Comparison of ENCODE assay signal across 9 mouse cellular contexts in genomic region chr12:99329301-99330257, GRCm38 (mm10).
DNase-seq lines count a peak whose midpoint lies in the region; ATAC-seq and TF ChIP-seq lines count a peak whose summit lies in the region.
"Had no signal": no experiment of that assay in that cellular context is flagged by ENCODE, and none has a peak within 500 bp of the region (broad histone marks: within the 10 kb centered on the region; RNA-seq: fewer than 3 reads in every experiment).

No protein-coding gene starts in this region.

- no peak overlapping the region for H3K9ac ChIP-seq in lung, postnatal 0 days (replicated peaks; ENCODE audit: low read depth)
- peak overlapping the region; percentile 37 for H3K9ac ChIP-seq in forebrain, embryonic 15.5 days (replicated peaks)
- no peak overlapping the region for H3K9ac ChIP-seq in midbrain, embryonic 15.5 days

- TF ChIP-seq POLR2A in lung, adult 2 months (IDR thresholded peaks at IDR 0.05; ENCODE audit: borderline replicate concordance, extremely low read depth, low read depth, low read length) = no peak

- no peak overlapping the region for H3K27ac ChIP-seq in lung, postnatal 0 days (ENCODE audit: low read length)
- H3K27ac ChIP-seq in forebrain, embryonic 15.5 days (replicated peaks) = peak overlapping the region; percentile 68
- peak overlapping the region; percentile 78 for H3K27ac ChIP-seq in midbrain, embryonic 15.5 days

- WGBS in lung, postnatal 0 days = 35% methylated on average over 20 of the region's 20 CpGs
- 53% methylated on average over 20 of the region's 20 CpGs for WGBS in lung, adult 2 months
- WGBS in forebrain, embryonic 15.5 days = 7% methylated on average over 20 of the region's 20 CpGs
- WGBS in midbrain, embryonic 15.5 days = 7% methylated on average over 20 of the region's 20 CpGs

- H3K4me1 ChIP-seq in lung, postnatal 0 days (ENCODE audit: insufficient read depth, low read depth, low read length) = peaks cover 7% of the 10 kb centered on the region; the same call in 1 of the 2 replicates
- peaks cover 3% of the 10 kb centered on the region; the same call in 1 of the 2 replicates for H3K4me1 ChIP-seq in lung, adult 2 months (ENCODE audit: control insufficient read depth, insufficient read depth, low read length)
- H3K4me1 ChIP-seq in forebrain, embryonic 15.5 days = peaks cover 62% of the 10 kb centered on the region
- peaks cover 62% of the 10 kb centered on the region for H3K4me1 ChIP-seq in midbrain, embryonic 15.5 days

- H3K9me3 ChIP-seq in lung, postnatal 0 days (ENCODE audit: low read length) = no peaks in the 10 kb centered on the region
- H3K9me3 ChIP-seq in forebrain, embryonic 15.5 days = no peaks in the 10 kb centered on the region
- H3K9me3 ChIP-seq in midbrain, embryonic 15.5 days = no peaks in the 10 kb centered on the region

- no peak for TF ChIP-seq CTCF in lung, postnatal 0 days (IDR thresholded peaks at IDR 0.05)
- TF ChIP-seq CTCF in lung, adult 2 months (IDR thresholded peaks at IDR 0.05; ENCODE audit: insufficient read depth, low read length) = no peak

- no peak for TF ChIP-seq EP300 in lung, postnatal 0 days (IDR thresholded peaks at IDR 0.05)

- H3K4me3 ChIP-seq in lung, postnatal 0 days (ENCODE audit: low read depth, low read length) = no peak overlapping the region
- no peak overlapping the region for H3K4me3 ChIP-seq in lung, adult 2 months (replicated peaks; ENCODE audit: extremely low read depth, low read depth, low read length)
- no peak overlapping the region for H3K4me3 ChIP-seq in forebrain, embryonic 15.5 days
- no peak overlapping the region for H3K4me3 ChIP-seq in midbrain, embryonic 15.5 days

- no peak for DNase-seq in lung, postnatal 0 days (ENCODE audit: low spot score)
- no peak for DNase-seq in lung, adult 2 months
- DNase-seq in frontal cortex, postnatal 14 days (ENCODE audit: low spot score in 2 of 2) = no peak
- no peak for DNase-seq in right cerebral cortex, postnatal 14 days
- no peak for DNase-seq in kidney, postnatal 10 days
- DNase-seq: adrenal gland, adult 2 months had no signal

- H3K36me3 ChIP-seq in lung, postnatal 0 days (ENCODE audit: insufficient read depth, low read length) = no peaks in the 10 kb centered on the region
- no peaks in the 10 kb centered on the region for H3K36me3 ChIP-seq in forebrain, embryonic 15.5 days
- no peaks in the 10 kb centered on the region for H3K36me3 ChIP-seq in midbrain, embryonic 15.5 days (replicated peaks)

- H3K4me2 ChIP-seq in lung, postnatal 0 days (replicated peaks; ENCODE audit: low read depth, low read length) = no peak overlapping the region
- peak overlapping the region; percentile 19; the same call in 1 of the 2 replicates for H3K4me2 ChIP-seq in forebrain, embryonic 15.5 days (replicated peaks)
- peak overlapping the region; percentile 31; the same call in 1 of the 2 replicates for H3K4me2 ChIP-seq in midbrain, embryonic 15.5 days

- H3K27me3 ChIP-seq in lung, postnatal 0 days (replicated peaks; ENCODE audit: insufficient read depth, low read length) = no peaks in the 10 kb centered on the region
- H3K27me3 ChIP-seq in forebrain, embryonic 15.5 days = no peaks in the 10 kb centered on the region
- no peaks in the 10 kb centered on the region for H3K27me3 ChIP-seq in midbrain, embryonic 15.5 days (replicated peaks)

- peak; percentile 10; the same call in 1 of the 2 replicates for ATAC-seq in lung, postnatal 0 days
- peak; percentile 57 for ATAC-seq in forebrain, embryonic 15.5 days (replicated peaks)
- peak; percentile 73 for ATAC-seq in midbrain, embryonic 15.5 days (replicated peaks)
- no peak for ATAC-seq in megakaryocyte, adult 5-6 weeks (ENCODE audit: poor library complexity, severe bottlenecking)
